Mouse (Mus musculus) cortical plate, adult 2 months (tissue): Measurements from ENCODE around the gene Copz1.

Source experiments
- CTCF ChIP-seq: fragments of 200-500 bp; IDR thresholded peaks from 2 replicates; pipeline ENCODE4 v1.5.1; 2011; ENCODE audit warnings: mild to moderate bottlenecking, control low read depth, low read length; ENCODE audit not compliant: insufficient read depth; ENCODE audit errors: extremely low read depth
- POLR2A ChIP-seq: fragments of 200-500 bp; IDR thresholded peaks from 2 replicates; pipeline ENCODE4 v1.6.1; 2011; ENCODE audit warnings: mild to moderate bottlenecking, low read length, control low read depth; ENCODE audit not compliant: insufficient read depth; ENCODE audit errors: extremely low read depth

DNA sequence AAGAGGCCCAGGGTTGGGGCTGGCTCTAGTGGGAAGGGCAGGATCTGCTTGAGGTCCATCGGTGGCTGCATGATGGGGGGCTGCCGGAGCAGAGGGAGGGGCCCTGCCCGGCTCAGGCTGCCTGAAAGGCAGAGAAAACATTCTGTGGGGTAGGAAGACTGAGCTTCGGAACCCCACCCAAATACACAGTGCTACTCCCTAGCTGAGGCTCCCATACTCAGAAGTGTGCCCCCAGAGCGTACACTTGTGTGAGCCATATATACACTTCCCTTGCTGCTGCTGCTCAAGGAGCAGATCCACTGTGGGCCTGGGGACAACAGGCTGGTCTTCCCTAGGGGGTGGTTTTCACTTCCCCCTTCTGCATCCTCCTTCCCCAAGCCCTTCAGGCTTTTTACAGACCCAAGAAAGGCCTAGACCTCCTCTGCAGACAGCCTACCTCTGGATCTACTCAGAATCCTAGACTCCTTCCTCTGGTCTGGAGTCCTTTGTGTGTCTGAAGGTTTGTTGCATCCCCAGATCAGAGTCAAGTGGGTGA lies 60.6 kb downstream of the Copz1 start:
- TF ChIP-seq CTCF (no peak), POLR2A (no peak)
